Mouse (Mus musculus) CH12.LX (cell line): ENCODE measurements at regions not wholly inside any gene's neighbourhood (a gene's known extent, or its start where the extent isn't known, plus 50 kb on each side); places are given as distances from the start of the nearest gene placed in this dataset.
A peak's percentile ranks its signal among the peaks of the same experiment; 100 is the strongest.

Experiments
- DNase-seq: peaks from one replicate; pipeline ENCODE4 v3.0.0-alpha.2; 2013; ENCODE audit errors: extremely low read depth
- H3K27ac ChIP-seq: 2 replicates; pipeline ENCODE4 v1.5.1; 2012; ENCODE audit warnings: low read depth, mild to moderate bottlenecking, control low read depth, moderate library complexity; ENCODE audit not compliant: insufficient read depth
- H3K27me3 ChIP-seq: replicated peaks from 2 replicates; pipeline ENCODE3; 2012; ENCODE audit warnings: inconsistent platforms
- H3K36me3 ChIP-seq, 2 experiments: replicated peaks in 1 of 2; 2 replicates each; pipeline versions ENCODE3 to v1.6.1; 2012; ENCODE audit warnings: inconsistent platforms in 1 of 2, low read length in 1 of 2, mild to moderate bottlenecking in 1 of 2, mixed read lengths in 1 of 2, moderate library complexity in 1 of 2; ENCODE audit not compliant: control insufficient read depth in 1 of 2, insufficient read depth in 1 of 2
- H3K4me1 ChIP-seq, 2 experiments: 2 replicates each; pipeline ENCODE4 v1.6.1; 2012; ENCODE audit warnings: inconsistent platforms in 1 of 2, moderate library complexity in 1 of 2; ENCODE audit not compliant: insufficient read depth in 2 of 2, control insufficient read depth in 1 of 2
- H3K4me2 ChIP-seq: 2 replicates; pipeline ENCODE4 v1.6.1; 2012; ENCODE audit warnings: low read depth, mild to moderate bottlenecking, control low read depth; ENCODE audit not compliant: poor library complexity, insufficient read depth, severe bottlenecking
- H3K4me3 ChIP-seq, 3 experiments: fragments of 150-350 bp in 1 of 3; sonication (generic) in 1 of 3; replicated peaks in 1 of 3; 2 replicates each; pipeline versions ENCODE3 to v1.5.1; 2011 to 2012; ENCODE audit warnings: low read depth in 2 of 3, low read length in 2 of 3, mild to moderate bottlenecking in 2 of 3, moderate library complexity in 2 of 3, control low read depth in 1 of 3, improper control_type of control experiment in 1 of 3, inconsistent platforms in 1 of 3, mixed read lengths in 1 of 3; ENCODE audit not compliant: poor library complexity in 1 of 3
- H3K79me2 ChIP-seq: replicated peaks from 2 replicates; pipeline ENCODE4 v1.6.1; 2012; ENCODE audit warnings: mild to moderate bottlenecking, moderate library complexity; ENCODE audit not compliant: control insufficient read depth, poor library complexity, insufficient read depth, severe bottlenecking; ENCODE audit errors: extremely low read depth
- H3K9ac ChIP-seq: 2 replicates; pipeline ENCODE4 v1.6.1; 2012; ENCODE audit warnings: low read depth, mild to moderate bottlenecking, control low read depth, moderate library complexity; ENCODE audit not compliant: insufficient read depth
- H3K9me3 ChIP-seq: replicated peaks from 2 replicates; pipeline ENCODE3; 2012; ENCODE audit warnings: low read length, inconsistent platforms, mixed read lengths
- BHLHE40 ChIP-seq: IDR thresholded peaks from 2 replicates; pipeline ENCODE4 v1.6.1; 2011; ENCODE audit warnings: mild to moderate bottlenecking, low read depth, low read length, improper control_type of control experiment
- JUN ChIP-seq: IDR thresholded peaks from 2 replicates; pipeline ENCODE4 v1.6.1; 2011; ENCODE audit warnings: low read depth, mild to moderate bottlenecking, low read length, improper control_type of control experiment, moderate library complexity; ENCODE audit not compliant: insufficient read depth
- MAX ChIP-seq: IDR thresholded peaks from 2 replicates; pipeline ENCODE4 v1.6.1; 2011; ENCODE audit warnings: low read length, improper control_type of control experiment
- MYC ChIP-seq: IDR thresholded peaks from 2 replicates; pipeline ENCODE4 v1.6.1; 2011; ENCODE audit warnings: low read depth, mild to moderate bottlenecking, improper control_type of control experiment, low read length
- NELFE ChIP-seq: IDR thresholded peaks from 2 replicates; pipeline ENCODE4 v1.6.1; 2011; ENCODE audit warnings: low read depth, low read length, improper control_type of control experiment
- POLR2AphosphoS2 ChIP-seq: IDR thresholded peaks from 2 replicates; pipeline ENCODE4 v1.6.1; 2011; ENCODE audit warnings: low read depth, low read length, improper control_type of control experiment
- SMC3 ChIP-seq: IDR thresholded peaks from 2 replicates; pipeline ENCODE4 v1.6.1; 2011; ENCODE audit warnings: low read depth, low read length, improper control_type of control experiment
- TBP ChIP-seq: conservative IDR thresholded peaks from 2 replicates; pipeline ENCODE4 v1.6.1; 2011; ENCODE audit warnings: low read depth, low read length, improper control_type of control experiment
- dilution Hi-C: fragments of 300-500 bp; cut with MboI; formaldehyde crosslinking; loops from 2 replicates; pipeline ENCODE4 v1.14.3; 2020; ENCODE audit warnings: low sequenced_read_pairs; ENCODE audit not compliant: extremely low pct_unique_long_range_greater_than_20kb, extremely low pct_ligation_motif_present
- in situ Hi-C: fragments of 300-500 bp; cut with MboI; formaldehyde crosslinking; loops from 3 replicates; pipeline ENCODE4 v1.14.3; 2019; ENCODE audit warnings: low sequenced_read_pairs, low pct_ligation_motif_present, low pct_unique_long_range_greater_than_20kb, mixed read lengths

- Histone ChIP-seq H3K79me2 (no peaks in the 10 kb centered on the region), H3K4me2 (no peak overlapping the region), H3K27me3 (no peaks in the 10 kb centered on the region), H3K9me3 (peaks cover 4% of the 10 kb centered on the region), H3K4me1 (peaks cover 3 to 56% of the 10 kb centered on the region in 2 experiments), H3K9ac (no peak overlapping the region), H3K36me3 (no peaks in the 10 kb centered on the region), H3K27ac (no peak overlapping the region), H3K4me3 (no peak overlapping the region)
- dilution Hi-C loops (no loop called here), in situ Hi-C loops (no loop called here)
- TF ChIP-seq JUN (no peak), TBP (no peak), POLR2AphosphoS2 (no peak), MYC (no peak), NELFE (no peak), SMC3 (0 out of 2 replicates have a peak, but pooled peaks have one; percentile 2), MAX (no peak), BHLHE40 (no peak)
- DNase-seq = no peak
Measured at GRCm38 (mm10) chr12:17493810-17494209, 50.8 kb upstream of the Odc1 start.
